Mouse (Mus musculus) intestine, postnatal 0 days (tissue): Measurements from ENCODE around the gene Mkrn1. TPM values are rescaled to one million over a fixed set of nuclear protein-coding genes. Genes with fewer than 3 reads are reported as not detected.
A peak's percentile ranks its signal among the peaks of the same experiment; 100 is the strongest.
"Not testable (repeated sequence)": the region's sequence is repeated elsewhere in the genome, so short reads cannot be mapped to it uniquely, and the experiment has no call there.

Experiments
- ATAC-seq: fragments of 200-750 bp; cut with Nextera tagmentation; 2 replicates; pipeline ENCODE4 v1.8.0; 2017; ENCODE audit warnings: mild to moderate bottlenecking, moderate TSS enrichment, moderate library complexity
- H3K27ac ChIP-seq: fragments of 300-500 bp; sonication (generic); 2 replicates; pipeline ENCODE4 v1.5.1; 2014; ENCODE audit warnings: mild to moderate bottlenecking, low read depth, low read length, moderate library complexity
- H3K27me3 ChIP-seq: fragments of 300-500 bp; sonication (generic); replicated peaks from 2 replicates; pipeline ENCODE4 v1.6.1; 2014; ENCODE audit warnings: low read length, mixed read lengths; ENCODE audit not compliant: control insufficient read depth, insufficient read depth
- H3K36me3 ChIP-seq: fragments of 300-500 bp; sonication (generic); 2 replicates; pipeline ENCODE4 v1.6.1; 2014; ENCODE audit warnings: mild to moderate bottlenecking, moderate library complexity; ENCODE audit not compliant: control insufficient read depth, insufficient read depth
- H3K4me1 ChIP-seq: fragments of 300-500 bp; sonication (generic); replicated peaks from 2 replicates; pipeline ENCODE4 v1.6.1; 2014; ENCODE audit warnings: antibody characterized with exemption, low read length, mixed read lengths; ENCODE audit not compliant: control insufficient read depth, insufficient read depth
- H3K4me2 ChIP-seq: fragments of 300-500 bp; sonication (generic); replicated peaks from 2 replicates; pipeline ENCODE4 v1.6.1; 2014; ENCODE audit warnings: low read depth, mild to moderate bottlenecking, moderate library complexity
- H3K4me3 ChIP-seq: fragments of 300-500 bp; sonication (generic); 2 replicates; pipeline ENCODE4 v1.5.1; 2014; ENCODE audit warnings: low read depth, low read length
- H3K9ac ChIP-seq: fragments of 300-500 bp; sonication (generic); 2 replicates; pipeline ENCODE4 v1.6.1; 2014; ENCODE audit warnings: mild to moderate bottlenecking, low read depth, low read length
- H3K9me3 ChIP-seq: fragments of 300-500 bp; sonication (generic); 2 replicates; pipeline ENCODE4 v1.6.1; 2016; ENCODE audit warnings: mixed run types; ENCODE audit not compliant: control insufficient read depth
- CTCF ChIP-seq: sonication (generic); IDR thresholded peaks from 2 replicates; pipeline ENCODE4 v1.5.1; 2016; ENCODE audit warnings: low read depth, mild to moderate bottlenecking, control low read depth, antibody characterized with exemption, moderate library complexity
- WGBS: fragments of 180-500 bp; shearing (Covaris S2); extraction: QIAGEN DNeasy Blood & Tissue Kit; methylation state at CpG from one replicate; pipeline ENCODE4 v1.1.7; 2014; 5-methylcytosine and 5-hydroxymethylcytosine counted together
- polyA plus RNA-seq: library from polyadenylated mRNA; unstranded; fragments of >200 nt; fragmentation: Nextera tagmentation; extraction: Ambion mirVana; gene quantifications from 2 replicates; pipeline ENCODE4 v1.2.1, GENCODE M21; 2015

Mkrn1 gene
- polyA plus RNA-seq, 1 experiment from 2014 or later: 81.9 TPM

GRCm38 (mm10) chr6:39425181-39425580 is 4.9 kb upstream of the Mkrn1 start:
- TF ChIP-seq CTCF: no peak
- H3K27me3 ChIP-seq: no peaks in the 10 kb centered on the region
- H3K9me3 ChIP-seq: no peaks in the 10 kb centered on the region
- no peaks in the 10 kb centered on the region for H3K36me3 ChIP-seq
- H3K9ac ChIP-seq: no peak overlapping the region
- no peak overlapping the region for H3K27ac ChIP-seq
- no peaks in the 10 kb centered on the region for H3K4me1 ChIP-seq
- H3K4me2 ChIP-seq: no peak overlapping the region
- 51% methylated on average over 2 of the region's 2 CpGs for WGBS
- ATAC-seq: no peak
- no peak overlapping the region for H3K4me3 ChIP-seq

GRCm38 (mm10) chr6:39423686-39424085 is 3.4 kb upstream of the Mkrn1 start:
- H3K4me3 ChIP-seq: no peak overlapping the region
- ATAC-seq: no peak
- H3K36me3 ChIP-seq: no peaks in the 10 kb centered on the region
- H3K27ac ChIP-seq: no peak overlapping the region
- H3K4me2 ChIP-seq: no peak overlapping the region
- H3K27me3 ChIP-seq: no peaks in the 10 kb centered on the region
- TF ChIP-seq CTCF: no peak
- H3K9me3 ChIP-seq: no peaks in the 10 kb centered on the region
- H3K9ac ChIP-seq: no peak overlapping the region
- whole genome bisulfite sequencing: 90% methylated on average over 7 of the region's 7 CpGs
- no peaks in the 10 kb centered on the region for H3K4me1 ChIP-seq

GRCm38 (mm10) chr6:39423130-39423551 is 2.9 kb upstream of the Mkrn1 start:
- Histone ChIP-seq H3K9ac (no peak overlapping the region), H3K4me2 (no peak overlapping the region), H3K36me3 (no peaks in the 10 kb centered on the region), H3K4me1 (no peaks in the 10 kb centered on the region; the same call in 1 of the 2 replicates), H3K27me3 (no peaks in the 10 kb centered on the region), H3K4me3 (no peak overlapping the region), H3K27ac (no peak overlapping the region), H3K9me3 (no peaks in the 10 kb centered on the region)
- ATAC-seq: no peak
- 59% methylated on average over 6 of the region's 6 CpGs for WGBS
- TF ChIP-seq CTCF: no peak

- no peak for TF ChIP-seq CTCF
- no peak overlapping the region for H3K9ac ChIP-seq
- WGBS: 35% methylated on average over 4 of the region's 4 CpGs
- H3K4me1 ChIP-seq: no peaks in the 10 kb centered on the region; the same call in 1 of the 2 replicates
- H3K27me3 ChIP-seq: 0 out of 2 replicates have a peak, but pooled peaks cover 3% of the 10 kb centered on the region
- H3K4me2 ChIP-seq: no peak overlapping the region
- H3K4me3 ChIP-seq: no peak overlapping the region
- no peaks in the 10 kb centered on the region for H3K36me3 ChIP-seq
- no peaks in the 10 kb centered on the region for H3K9me3 ChIP-seq
- ATAC-seq: no peak
- H3K27ac ChIP-seq: no peak overlapping the region
Measured at GRCm38 (mm10) chr6:39420867-39421266, 605 bp upstream of the Mkrn1 start.

GRCm38 (mm10) chr6:39419386-39419850 is 844 bp downstream of the Mkrn1 start:
- peak overlapping the region; percentile 90 for H3K9ac ChIP-seq
- ATAC-seq: peak; percentile 3; the same call in 1 of the 2 replicates
- TF ChIP-seq CTCF: no peak

GRCm38 (mm10) chr6:39416654-39417053 is 3.6 kb downstream of the Mkrn1 start:
- not testable (repeated sequence) for H3K9ac ChIP-seq, H3K4me3 ChIP-seq, ATAC-seq, H3K4me1 ChIP-seq, H3K36me3 ChIP-seq, H3K27ac ChIP-seq, H3K4me2 ChIP-seq, H3K27me3 ChIP-seq, H3K9me3 ChIP-seq

More at GRCm38 (mm10) chr6:39419386-39419850, 844 bp downstream of the Mkrn1 start:
- under 1% methylated on average over 43 of the region's 43 CpGs for WGBS
- no peaks in the 10 kb centered on the region for H3K9me3 ChIP-seq
- H3K4me1 ChIP-seq: no peaks in the 10 kb centered on the region; the same call in 1 of the 2 replicates
- H3K36me3 ChIP-seq: no peaks in the 10 kb centered on the region
- H3K4me3 ChIP-seq: peak overlapping the region; percentile 99
- peak overlapping the region; percentile 98 for H3K27ac ChIP-seq
- peak overlapping the region; percentile 87 for H3K4me2 ChIP-seq
- H3K27me3 ChIP-seq: 0 out of 2 replicates have a peak, but pooled peaks cover 3% of the 10 kb centered on the region

GRCm38 (mm10) chr6:39415762-39416161 is 4.5 kb downstream of the Mkrn1 start:
- no peak for ATAC-seq
- H3K4me3 ChIP-seq: no peak overlapping the region
- H3K4me1 ChIP-seq: no peaks in the 10 kb centered on the region; the same call in 1 of the 2 replicates
- H3K4me2 ChIP-seq: no peak overlapping the region
- no peaks in the 10 kb centered on the region for H3K9me3 ChIP-seq
- no peaks in the 10 kb centered on the region for H3K36me3 ChIP-seq
- no peak overlapping the region for H3K9ac ChIP-seq
- H3K27me3 ChIP-seq: 0 out of 2 replicates have a peak, but pooled peaks cover 3% of the 10 kb centered on the region
- no peak overlapping the region for H3K27ac ChIP-seq
- peak; percentile 73 for TF ChIP-seq CTCF
- WGBS: 62% methylated on average over 3 of the region's 5 CpGs
